Mouse (Mus musculus): ENCODE results near the gene Wfdc12.
"Not testable (repeated sequence)": the region's sequence is repeated elsewhere in the genome, so short reads cannot be mapped to it uniquely, and the experiment has no call there.

Gene Wfdc12

GRCm38 (mm10) chr2:164190576-164190975, at the start of gene Wfdc12:
TSS of gene Wfdc12 (minus strand) at chr2:164190608.
- no peak for DNase-seq

- no peak for DNase-seq
Observed at GRCm38 (mm10) chr2:164238366-164238765, 48.0 kb upstream of the Wfdc12 start, which contains the start of gene Svs2. TSS of gene Svs2 (minus strand) at chr2:164238466.

DNA sequence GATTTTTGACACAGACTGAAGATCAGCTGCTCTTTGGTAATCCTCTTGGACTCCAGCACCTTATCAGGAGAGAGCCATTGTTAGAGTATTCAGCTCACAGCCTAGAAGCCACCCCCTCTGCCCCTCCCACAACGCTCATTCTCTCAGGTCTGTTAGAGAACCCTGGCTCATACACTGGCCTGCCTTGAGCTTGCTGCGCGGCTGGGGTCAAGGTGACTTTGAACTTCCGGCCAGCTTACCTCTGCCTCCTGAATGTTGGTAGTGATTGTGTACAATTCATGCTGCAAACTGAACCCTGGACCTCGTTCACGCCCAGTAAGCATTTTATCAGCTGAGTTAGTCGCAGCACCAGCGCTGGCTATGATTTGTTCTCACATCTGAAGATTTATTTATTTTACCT, 42.3 kb upstream of the Wfdc12 start:
- no peak for DNase-seq

GRCm38 (mm10) chr2:164228361-164229070, 38.1 kb upstream of the Wfdc12 start:
- no peak for DNase-seq

GRCm38 (mm10) chr2:164221522-164221921, 31.1 kb upstream of the Wfdc12 start, which contains the start of gene Wfdc15b:
TSS of gene Wfdc15b (minus strand) at chr2:164221660.
- DNase-seq = no peak

DNA sequence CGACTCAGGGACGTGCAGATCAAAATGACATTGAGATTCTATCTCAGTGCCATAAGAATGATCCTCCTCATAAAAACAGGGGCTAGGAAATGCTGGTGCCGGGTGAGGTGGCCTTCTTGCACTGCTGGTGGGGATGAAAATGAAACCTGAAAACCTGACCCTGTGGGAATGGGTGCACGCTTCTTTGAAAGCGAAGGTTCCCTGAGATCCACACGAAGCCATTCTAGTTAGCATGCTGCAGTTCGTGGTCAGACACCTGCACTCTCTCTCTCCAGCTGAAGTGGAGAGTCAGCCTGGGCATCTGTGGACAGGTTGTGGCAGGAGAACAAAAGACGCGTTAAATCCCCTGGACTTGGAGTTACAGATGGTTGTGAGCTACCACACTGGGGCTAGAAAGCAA, 28.9 kb upstream of the Wfdc12 start:
- DNase-seq = no peak

DNA sequence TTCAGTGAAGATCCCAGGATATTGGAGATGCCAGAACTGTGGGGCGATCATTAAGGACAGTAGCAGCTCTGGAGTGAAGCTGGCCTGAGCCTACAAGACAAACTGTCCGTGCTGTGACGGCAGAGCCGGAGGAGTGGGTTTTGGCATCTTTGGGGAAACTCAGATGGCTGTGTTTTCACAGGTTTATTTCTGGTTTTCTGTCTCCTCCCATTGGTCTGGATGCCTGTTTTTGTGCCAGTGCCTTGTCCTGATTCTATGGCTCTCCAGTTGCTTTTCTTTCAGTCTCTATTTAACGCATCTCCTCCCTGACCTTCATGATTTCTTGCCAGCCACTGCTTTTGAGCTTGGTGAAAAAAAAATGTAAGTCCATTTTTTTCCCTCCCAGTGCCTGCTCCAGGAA, 22.3 kb upstream of the Wfdc12 start:
- DNase-seq = no peak

DNA sequence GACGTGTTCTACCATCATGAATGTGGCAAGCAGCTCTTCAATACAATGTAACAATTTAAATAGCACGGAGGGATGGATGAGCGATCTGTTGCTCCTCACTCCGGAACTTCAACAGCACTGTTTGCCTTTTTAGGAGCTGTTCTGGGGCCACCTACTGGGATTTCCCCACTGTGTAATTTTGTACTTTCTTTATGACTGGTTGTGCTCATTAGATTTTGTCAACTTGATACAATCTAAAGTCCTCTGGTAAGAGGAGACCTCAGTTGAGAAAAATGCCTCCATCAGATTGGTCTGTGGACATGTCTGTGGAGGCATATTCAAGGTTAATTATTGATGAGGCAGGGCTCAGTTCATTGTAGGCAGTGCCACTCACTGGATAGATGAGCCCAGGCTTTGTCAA, 20.5 kb upstream of the Wfdc12 start:
- DNase-seq = no peak

- DNase-seq = no peak
Observed at GRCm38 (mm10) chr2:164206676-164207075, 16.3 kb upstream of the Wfdc12 start.

DNA sequence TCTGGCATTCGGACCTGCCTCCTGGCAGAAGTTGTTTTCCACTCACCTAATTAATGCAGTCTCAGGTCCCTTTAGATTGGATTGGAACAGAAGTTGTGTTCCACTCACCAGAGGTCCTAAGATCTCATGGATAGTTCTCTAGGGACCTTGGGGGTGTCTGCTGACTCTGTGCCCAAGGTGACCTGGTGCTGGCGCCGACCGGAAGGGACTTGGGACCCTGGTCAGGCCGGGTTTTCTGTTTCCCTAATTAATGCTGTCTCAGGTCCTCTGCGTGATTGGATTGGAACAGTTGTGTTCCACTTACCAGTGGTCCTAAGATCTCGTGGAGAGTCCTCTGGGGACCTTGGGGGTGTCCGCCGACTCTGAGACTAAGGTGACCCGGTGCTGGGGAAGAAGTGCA, 15.6 kb upstream of the Wfdc12 start:
- not testable (repeated sequence) for DNase-seq

DNA sequence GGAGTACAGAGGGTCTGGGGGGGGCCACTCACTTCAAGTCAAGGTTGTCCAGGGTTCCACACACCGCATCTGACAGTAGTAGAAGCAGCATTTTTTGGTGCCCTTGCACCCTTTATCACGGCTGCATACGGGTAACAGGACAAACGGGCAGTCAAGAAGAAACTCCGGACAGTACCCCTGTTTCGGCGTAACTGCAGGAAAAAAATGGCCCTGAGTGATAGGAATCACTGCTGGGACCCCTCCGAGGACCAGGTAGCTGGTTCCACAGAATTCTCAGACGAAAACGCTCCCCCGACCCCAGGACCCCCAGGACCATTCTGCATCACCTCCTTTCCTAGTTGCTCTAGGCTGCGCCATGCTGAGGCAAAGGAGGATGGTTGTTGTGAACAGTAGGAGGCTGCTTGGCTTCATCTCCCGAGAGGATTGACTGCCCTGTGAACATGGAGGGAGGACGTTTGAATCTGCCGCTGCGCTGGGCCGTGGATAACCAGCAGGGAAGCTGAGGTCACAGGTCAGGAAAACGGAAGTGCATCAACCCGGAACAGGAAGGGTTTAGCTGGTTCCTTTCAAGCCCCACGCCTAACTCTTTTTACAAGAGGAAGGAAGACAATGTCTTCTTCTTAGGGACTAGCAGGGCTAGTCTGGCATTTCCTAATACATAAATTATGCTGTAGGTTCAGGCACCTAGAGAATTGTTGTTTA, 9.4 kb upstream of the Wfdc12 start, which contains the start of gene Wfdc15a:
Gene Wfdc15a, minus strand, starts transcription at position 505 of the 702 bp plus-strand sequence.
- no peak for DNase-seq

DNA sequence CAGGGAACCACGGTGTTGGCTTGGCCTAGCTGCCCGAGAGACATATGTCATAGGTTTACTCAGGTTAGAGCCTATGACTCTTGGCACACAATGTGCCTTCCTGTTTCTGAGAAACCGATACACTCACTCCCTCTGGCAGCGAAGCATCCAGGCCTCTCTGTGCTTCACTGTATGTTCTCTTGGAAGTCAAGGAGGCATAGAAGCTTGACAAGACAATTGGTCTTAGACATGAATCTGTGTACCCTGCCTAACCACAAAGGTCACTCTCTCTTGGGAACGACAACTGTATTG, 6.2 kb upstream of the Wfdc12 start:
- DNase-seq = no peak

DNA sequence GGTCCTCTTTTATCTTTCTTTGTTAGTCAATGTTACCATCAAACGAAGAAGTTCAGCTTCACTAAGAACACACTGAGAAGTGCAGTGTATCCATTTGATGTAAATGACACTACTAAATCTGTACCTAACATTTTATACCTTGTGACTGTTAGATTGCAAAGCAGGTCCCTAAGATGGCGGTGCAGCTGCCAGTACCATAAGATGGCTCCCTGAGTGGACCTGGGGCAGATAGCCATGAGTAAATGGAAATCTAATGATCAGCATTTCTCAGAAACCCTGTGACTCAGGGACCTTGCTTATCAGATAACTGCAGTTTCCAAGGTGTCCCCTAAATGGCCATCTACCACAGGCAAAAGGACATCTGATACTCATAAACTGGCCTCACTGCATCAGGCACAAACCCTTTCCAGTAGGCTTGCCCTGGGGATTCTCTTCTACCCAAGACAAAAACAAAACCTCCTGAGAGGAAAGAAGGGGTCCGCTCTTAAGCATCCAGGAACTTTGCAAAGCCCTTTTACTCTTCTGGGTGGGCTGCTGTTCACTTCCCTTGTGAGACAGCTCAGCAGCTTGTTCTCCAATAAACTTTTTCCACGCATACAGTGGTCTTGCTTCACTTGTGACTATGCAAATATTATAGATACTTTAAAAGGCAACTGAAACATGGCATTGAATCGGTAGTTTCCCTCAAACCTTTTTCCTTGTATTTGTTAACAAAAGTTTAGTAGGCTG, 5.7 kb upstream of the Wfdc12 start:
- DNase-seq = no peak

DNA sequence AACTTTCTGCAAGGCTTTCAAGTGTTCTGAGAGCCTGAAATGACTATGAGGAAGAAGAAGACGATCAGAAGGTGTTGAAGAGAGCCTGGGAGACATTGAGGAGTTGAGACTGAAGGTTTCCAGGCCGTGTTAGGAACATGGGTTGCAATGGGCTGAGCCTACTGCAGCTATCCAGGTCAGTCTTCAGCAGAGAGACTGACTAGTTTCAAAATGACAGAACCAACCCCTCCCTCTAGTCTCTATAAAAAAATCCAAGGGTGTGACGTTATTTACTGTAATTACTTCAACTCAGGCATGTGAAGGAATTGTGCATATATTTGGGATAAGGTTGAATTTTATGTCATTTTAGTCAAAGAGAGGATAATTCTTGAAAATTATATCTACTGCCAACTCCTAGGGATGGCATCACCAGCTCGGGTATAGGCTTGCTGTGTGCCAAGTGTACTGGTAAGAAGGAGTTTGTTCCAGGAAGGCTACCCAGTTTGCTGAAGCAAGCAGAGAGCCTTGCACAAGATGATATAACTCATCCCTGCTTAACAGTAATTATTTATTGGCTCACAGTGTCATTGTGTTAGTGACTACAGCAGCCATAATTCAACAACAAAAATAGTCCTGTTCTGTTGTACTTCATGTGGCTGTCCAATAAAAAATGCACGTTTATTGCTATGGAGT, 4.7 kb upstream of the Wfdc12 start:
- no peak for DNase-seq

DNA sequence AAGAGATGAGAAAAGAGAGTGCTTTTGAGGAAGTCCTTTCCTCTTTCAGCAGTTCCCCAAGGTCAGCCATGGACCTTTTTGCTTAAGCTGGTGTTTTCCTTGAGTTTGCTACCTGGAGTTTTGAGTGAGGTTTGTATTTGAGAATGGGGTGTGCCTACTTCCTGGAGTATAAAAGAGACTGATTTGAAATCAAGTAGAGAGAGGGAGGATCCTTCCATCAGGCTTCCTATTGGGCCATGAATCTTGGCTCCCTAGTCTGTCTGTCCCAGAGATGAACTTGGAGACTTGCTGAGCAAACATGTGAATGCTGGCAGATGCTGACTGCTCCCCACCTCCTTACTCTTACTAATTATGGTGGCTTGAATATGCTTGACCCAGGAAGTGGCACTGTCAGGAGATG, 1.9 kb upstream of the Wfdc12 start:
- no peak for DNase-seq

- peak in 1 of 2 experiments; percentile 22 for DNase-seq
Observed at GRCm38 (mm10) chr2:164188722-164189121, 1.7 kb downstream of the Wfdc12 start.

DNA sequence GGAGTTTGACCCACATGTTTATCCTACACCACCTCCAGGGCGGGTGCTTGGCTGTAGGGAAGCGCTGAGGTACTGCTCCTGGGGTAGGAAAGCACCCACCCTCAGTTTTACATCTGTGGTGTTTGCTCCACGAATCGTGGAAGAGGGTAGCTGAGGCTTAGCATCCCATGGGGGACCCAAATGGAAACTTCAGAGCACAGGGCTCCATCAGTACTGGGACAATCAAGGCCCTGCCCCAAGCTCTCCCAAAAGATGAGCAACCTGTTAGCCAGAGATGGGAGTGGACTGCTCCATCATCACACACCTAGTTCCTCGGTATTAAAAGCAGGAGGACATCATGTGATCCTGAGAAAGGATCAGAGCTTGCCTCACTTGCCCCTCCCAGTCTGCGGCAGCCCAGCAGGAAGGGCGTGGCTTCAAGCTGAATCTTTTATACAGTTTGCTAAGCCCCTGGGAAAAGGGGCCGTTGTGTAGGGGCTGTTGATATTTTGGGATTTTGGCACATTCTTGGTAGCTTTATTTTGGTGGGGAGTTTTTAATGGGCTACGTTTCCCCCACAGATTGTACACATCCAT, 6.2 kb downstream of the Wfdc12 start:
- no peak for DNase-seq

- DNase-seq = no peak
Observed at GRCm38 (mm10) chr2:164183340-164183739, 7.1 kb downstream of the Wfdc12 start.

DNA sequence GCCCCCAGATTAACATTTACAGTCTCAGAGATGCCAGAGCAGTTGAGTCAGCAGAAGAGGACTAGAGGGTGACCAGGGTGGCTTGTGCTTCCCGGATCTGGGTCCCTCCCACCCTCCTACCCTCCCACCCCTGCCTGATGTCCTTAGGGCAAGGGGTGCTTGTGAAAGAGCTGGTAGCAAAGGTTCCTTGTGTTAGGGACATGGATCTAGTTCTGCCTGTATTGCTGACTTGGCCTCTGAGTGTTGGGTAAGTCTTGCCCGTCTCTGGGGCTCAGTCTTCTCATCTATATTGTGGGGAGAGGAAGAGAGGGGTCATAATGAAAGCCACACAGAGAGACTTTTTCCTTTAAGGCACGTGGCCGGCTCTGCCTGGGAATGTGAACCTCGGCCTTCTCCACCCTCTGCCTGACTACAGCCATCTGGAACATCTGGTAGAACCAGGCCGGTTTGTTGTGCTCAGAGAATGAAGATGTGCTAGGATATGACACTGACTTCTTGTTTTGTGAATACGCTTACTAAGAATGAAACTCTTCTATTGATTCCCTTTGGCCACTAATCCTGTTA, 7.6 kb downstream of the Wfdc12 start, which contains the start of gene Wfdc5:
Gene Wfdc5, minus strand, starts transcription at position 51 of the 564 bp plus-strand sequence.
- DNase-seq = no peak

DNA sequence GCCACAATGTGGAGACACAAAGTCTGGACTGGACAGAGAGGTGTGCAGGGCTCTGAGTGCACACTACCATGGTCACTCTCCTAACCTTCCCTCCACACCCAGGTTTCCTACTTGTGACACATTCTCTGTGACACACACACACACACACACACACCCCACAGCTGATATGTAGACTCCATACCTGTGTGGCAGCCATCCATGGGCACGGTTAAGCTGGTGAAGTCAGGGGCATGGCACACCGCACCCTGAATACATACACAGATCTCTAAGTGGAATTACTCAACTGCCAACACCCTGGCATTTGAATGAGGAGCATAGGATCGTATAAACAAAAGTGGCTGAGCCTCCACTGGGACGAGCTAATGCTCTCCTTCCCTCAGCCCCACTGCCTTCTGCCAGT, 9.6 kb downstream of the Wfdc12 start:
- DNase-seq = no peak

DNA sequence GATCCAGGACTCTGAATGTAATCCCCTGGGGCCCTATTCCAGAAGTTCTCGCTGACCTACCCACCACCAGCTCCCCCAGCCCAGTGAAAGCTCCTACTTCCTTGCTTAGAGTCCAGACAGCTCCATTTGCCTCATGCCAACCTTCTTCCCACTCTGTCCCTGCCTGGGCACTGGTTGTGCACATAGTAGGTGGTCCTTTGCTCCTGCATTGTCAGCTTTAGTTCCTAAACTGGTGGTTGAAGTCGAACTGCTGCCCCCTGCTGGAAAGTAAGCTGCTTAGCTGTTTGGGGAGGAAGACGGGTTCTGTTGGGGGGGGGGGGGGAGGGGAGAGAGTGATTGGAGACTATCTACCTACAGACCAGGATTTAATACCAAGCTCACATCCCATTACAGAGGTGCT, 10.3 kb downstream of the Wfdc12 start:
- peak in 1 of 2 experiments; percentile 37 for DNase-seq

DNA sequence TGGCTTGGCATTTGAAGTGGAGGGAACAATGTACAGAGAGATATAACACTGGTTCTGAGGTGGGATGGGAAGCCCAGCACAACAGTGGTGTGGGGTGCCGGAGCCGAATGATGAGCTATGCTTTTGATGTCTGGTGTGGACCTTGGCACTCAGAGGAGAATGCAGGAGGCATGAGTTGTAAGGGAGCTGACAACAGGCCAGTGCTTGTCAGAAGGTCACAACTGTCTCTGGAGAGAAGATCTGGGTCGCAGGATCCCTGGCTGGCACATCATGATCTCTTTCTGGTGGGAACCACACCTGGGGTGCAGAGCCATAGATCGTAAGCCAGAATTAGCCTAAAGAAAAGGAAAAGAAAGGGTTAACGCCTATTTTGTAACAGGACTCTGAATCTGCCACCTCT, 12.6 kb downstream of the Wfdc12 start:
- no peak for DNase-seq
